Mouse (Mus musculus) heart, embryonic 11.5 days (tissue): ENCODE results near the gene Susd1. TPM values are rescaled to one million over a fixed set of nuclear protein-coding genes. Genes with fewer than 3 reads are reported as not detected.

Experiments used
- ATAC-seq: fragments of 200-750 bp; cut with Nextera tagmentation; replicated peaks from 2 replicates; pipeline ENCODE4 v1.8.0; 2017; ENCODE audit warnings: moderate library complexity; ENCODE audit not compliant: insufficient number of reproducible peaks, low FRiP score, low TSS enrichment
- H3K27ac ChIP-seq: fragments of 300-500 bp; sonication (generic); 2 replicates; pipeline ENCODE4 v1.5.1; 2014; ENCODE audit warnings: mild to moderate bottlenecking, low read depth, low read length
- H3K27me3 ChIP-seq: fragments of 300-500 bp; sonication (generic); 2 replicates; pipeline ENCODE4 v1.6.1; 2014; ENCODE audit warnings: mild to moderate bottlenecking, low read length, mixed read lengths; ENCODE audit not compliant: control insufficient read depth, insufficient read depth
- H3K36me3 ChIP-seq: fragments of 300-500 bp; sonication (generic); 2 replicates; pipeline ENCODE4 v1.6.1; 2014; ENCODE audit warnings: mild to moderate bottlenecking, low read length, moderate library complexity, mixed read lengths; ENCODE audit not compliant: control insufficient read depth, insufficient read depth
- H3K4me1 ChIP-seq: fragments of 300-500 bp; sonication (generic); 2 replicates; pipeline ENCODE4 v1.6.1; 2014; ENCODE audit warnings: low read length; ENCODE audit not compliant: control insufficient read depth, insufficient read depth
- H3K4me2 ChIP-seq: fragments of 300-500 bp; sonication (generic); 2 replicates; pipeline ENCODE4 v1.6.1; 2014; ENCODE audit warnings: mild to moderate bottlenecking, moderate library complexity
- H3K4me3 ChIP-seq: fragments of 300-500 bp; sonication (generic); 2 replicates; pipeline ENCODE4 v1.5.1; 2014; ENCODE audit warnings: low read depth, low read length
- H3K9ac ChIP-seq: fragments of 300-500 bp; sonication (generic); 2 replicates; pipeline ENCODE4 v1.6.1; 2014; ENCODE audit warnings: mild to moderate bottlenecking, low read depth, low read length, moderate library complexity
- H3K9me3 ChIP-seq: fragments of 300-500 bp; sonication (generic); replicated peaks from 2 replicates; pipeline ENCODE4 v1.6.1; 2016; ENCODE audit warnings: low read length; ENCODE audit not compliant: control insufficient read depth
- WGBS: fragments of 180-500 bp; shearing (Covaris S2); extraction: QIAGEN DNeasy Blood & Tissue Kit; methylation state at CpG from one replicate; pipeline ENCODE4 v1.1.7; 2014; ENCODE audit not compliant: insufficient replicate concordance; 5-methylcytosine and 5-hydroxymethylcytosine counted together
- polyA plus RNA-seq: library from polyadenylated mRNA; unstranded; fragments of >200 nt; fragmentation: Nextera tagmentation; extraction: Ambion mirVana; gene quantifications from 2 replicates; pipeline ENCODE4 v1.2.1, GENCODE M21; 2014

Gene Susd1
- polyA plus RNA-seq, 1 experiment from 2014 or later = 5.4 TPM

DNA sequence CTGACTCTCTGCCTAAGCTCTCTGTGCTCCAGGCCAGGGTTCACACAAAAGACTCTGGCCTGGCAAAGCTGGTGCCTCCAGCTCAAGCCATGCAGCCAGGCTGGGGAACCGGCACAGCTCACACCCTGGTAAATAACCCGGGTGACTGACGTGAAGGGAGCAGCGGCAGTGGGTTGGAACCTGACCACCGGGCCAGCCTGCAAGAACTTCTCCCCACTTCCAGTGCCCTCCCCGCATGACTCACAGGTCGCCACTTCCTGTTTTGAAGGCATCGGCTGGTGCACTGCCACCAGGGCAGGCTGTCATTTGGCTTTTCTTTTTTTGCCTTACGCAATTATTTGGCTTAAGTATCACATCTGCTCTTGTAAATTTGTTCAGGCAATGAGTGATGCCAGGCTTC is 106.8 kb downstream of the Susd1 start:
- Histone ChIP-seq H3K27me3 (no peaks in the 10 kb centered on the region), H3K9me3 (no peaks in the 10 kb centered on the region), H3K4me2 (no peak overlapping the region), H3K9ac (no peak overlapping the region), H3K36me3 (no peaks in the 10 kb centered on the region), H3K27ac (no peak overlapping the region), H3K4me3 (no peak overlapping the region), H3K4me1 (peaks cover 23% of the 10 kb centered on the region)
- no peak for ATAC-seq
- WGBS = 56% methylated on average over 9 of the region's 9 CpGs

DNA sequence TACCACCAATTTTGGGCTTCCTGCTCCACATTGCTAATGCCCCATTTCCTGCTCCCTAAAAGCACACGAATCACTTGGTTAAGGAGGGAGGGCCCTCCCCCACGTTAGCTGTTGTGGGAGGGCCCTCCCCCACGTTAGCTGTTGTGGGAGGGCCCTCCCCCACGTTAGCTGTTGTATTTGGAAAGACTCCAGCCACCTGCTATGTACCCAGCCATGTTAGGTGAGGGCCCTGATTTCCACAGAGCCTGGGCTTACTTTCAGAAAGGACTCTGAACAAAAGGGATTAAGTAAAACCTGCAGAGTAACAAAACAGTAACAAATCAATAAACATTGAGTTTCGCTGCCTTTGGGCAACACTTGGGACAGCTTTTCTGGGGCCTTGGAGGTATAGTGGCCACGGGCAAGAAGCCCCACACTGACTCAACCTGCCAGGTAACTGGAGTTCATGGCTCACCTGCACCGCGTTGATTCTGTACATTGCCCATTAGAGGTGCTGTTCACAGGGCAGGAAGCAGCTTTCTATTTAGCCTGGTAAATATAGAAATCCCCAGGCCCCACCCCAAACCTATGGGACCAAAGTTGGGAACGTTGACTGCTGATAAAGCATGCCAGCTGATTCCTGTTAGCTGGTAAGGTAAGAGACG is 107.3 kb downstream of the Susd1 start:
- 47% methylated on average over 10 of the region's 10 CpGs for WGBS
- Histone ChIP-seq H3K9ac (no peak overlapping the region), H3K27ac (no peak overlapping the region), H3K4me1 (peaks cover 18% of the 10 kb centered on the region), H3K36me3 (no peaks in the 10 kb centered on the region), H3K4me2 (no peak overlapping the region), H3K4me3 (no peak overlapping the region), H3K27me3 (no peaks in the 10 kb centered on the region), H3K9me3 (no peaks in the 10 kb centered on the region)
- ATAC-seq = no peak

DNA sequence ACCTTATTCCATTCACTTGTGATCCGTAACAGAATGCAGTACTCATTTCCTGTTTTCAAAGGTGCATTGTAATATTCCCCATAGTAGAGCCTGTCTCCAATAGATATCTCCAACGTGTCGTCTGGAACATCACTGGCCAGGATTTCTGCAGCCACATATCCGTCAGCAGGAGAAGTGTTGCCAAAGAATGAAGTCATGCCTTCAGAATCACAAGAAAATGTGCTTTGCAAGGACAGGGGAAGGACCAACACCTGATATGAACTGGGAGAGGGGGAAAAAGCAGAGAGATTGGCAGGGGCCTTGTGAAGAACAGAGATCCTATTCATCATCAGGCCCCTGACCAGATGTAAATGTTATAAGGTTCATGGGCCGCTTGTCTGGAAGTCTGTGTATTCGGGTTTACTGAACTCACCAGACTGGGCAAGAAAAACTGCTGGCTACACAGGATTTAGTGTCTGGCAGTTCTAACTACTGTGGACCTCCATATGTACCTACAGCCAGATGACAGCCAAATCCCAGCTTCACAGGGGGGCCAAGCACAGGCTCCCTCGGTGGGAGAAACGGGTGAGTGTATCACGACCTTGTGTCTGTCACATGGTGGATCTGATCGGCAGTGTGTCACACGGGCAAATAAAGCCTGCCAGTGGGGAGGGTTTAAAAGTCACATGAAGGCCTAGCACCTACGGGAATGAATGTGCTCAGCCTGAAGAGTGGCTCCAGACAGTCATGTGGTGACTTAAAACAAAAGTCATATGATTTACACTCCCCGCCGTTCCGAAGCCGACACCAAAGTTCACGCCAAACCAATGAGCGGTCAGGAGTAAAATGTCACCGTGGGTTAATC is 108.8 kb downstream of the Susd1 start:
- H3K27ac ChIP-seq = peak overlapping the region; percentile 57
- 67% methylated on average over 19 of the region's 19 CpGs for WGBS
- H3K9me3 ChIP-seq = no peaks in the 10 kb centered on the region
- H3K4me3 ChIP-seq = no peak overlapping the region
- H3K9ac ChIP-seq = no peak overlapping the region
- peaks cover 11% of the 10 kb centered on the region; the same call in 1 of the 2 replicates for H3K4me1 ChIP-seq
- H3K36me3 ChIP-seq = no peaks in the 10 kb centered on the region
- H3K4me2 ChIP-seq = no peak overlapping the region
- no peaks in the 10 kb centered on the region for H3K27me3 ChIP-seq
- ATAC-seq = no peak

DNA sequence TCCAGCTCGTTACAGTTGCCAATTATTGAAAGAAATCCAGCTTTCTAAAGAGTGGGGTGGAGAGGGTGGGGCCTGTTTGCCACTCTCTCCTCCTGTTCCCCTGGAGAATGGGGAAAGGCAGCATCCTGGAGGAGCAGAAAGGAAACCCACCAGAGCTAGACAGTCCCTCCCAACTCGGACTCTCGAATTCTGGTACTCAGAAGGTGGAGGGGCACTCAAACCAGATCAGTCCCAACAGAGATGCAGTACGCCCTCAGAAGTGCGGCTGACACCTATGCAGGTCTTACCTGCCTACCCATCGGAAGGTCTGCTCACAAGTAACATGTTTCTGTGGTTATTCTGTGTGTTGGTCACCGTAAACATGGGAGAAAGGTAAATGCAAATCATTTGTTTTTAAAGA is 109.6 kb downstream of the Susd1 start:
- H3K4me2 ChIP-seq = no peak overlapping the region
- no peaks in the 10 kb centered on the region for H3K36me3 ChIP-seq
- H3K4me1 ChIP-seq = peaks cover 11% of the 10 kb centered on the region; the same call in 1 of the 2 replicates
- no peak overlapping the region for H3K27ac ChIP-seq
- WGBS = 91% methylated on average over 7 of the region's 7 CpGs
- H3K27me3 ChIP-seq = no peaks in the 10 kb centered on the region
- no peaks in the 10 kb centered on the region for H3K9me3 ChIP-seq
- no peak for ATAC-seq
- no peak overlapping the region for H3K4me3 ChIP-seq
- no peak overlapping the region for H3K9ac ChIP-seq

DNA sequence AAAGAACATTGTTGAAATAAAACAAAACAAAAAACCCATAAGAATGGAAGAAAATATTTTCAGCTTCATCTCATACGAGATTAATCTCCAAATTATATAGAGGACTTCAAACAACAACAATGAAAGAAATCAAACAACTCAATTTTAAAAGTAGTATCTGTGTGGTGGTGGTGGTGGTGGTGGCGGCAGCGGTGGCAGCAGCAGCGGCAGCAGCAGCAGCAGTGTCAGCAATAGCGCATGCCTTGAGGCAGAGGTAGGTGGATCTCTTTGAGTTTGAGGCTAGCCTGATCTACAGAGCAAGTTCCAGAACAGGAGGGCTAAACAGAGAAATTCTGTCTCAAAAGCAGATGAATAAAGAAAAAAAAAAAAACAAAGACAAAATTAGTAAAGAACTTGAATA is 110.4 kb downstream of the Susd1 start:
- Histone ChIP-seq H3K27ac (no peak overlapping the region), H3K9ac (no peak overlapping the region), H3K27me3 (no peaks in the 10 kb centered on the region), H3K36me3 (no peaks in the 10 kb centered on the region), H3K4me3 (no peak overlapping the region), H3K4me1 (peaks cover 17% of the 10 kb centered on the region), H3K9me3 (no peaks in the 10 kb centered on the region), H3K4me2 (no peak overlapping the region)
- 93% methylated on average over 5 of the region's 5 CpGs for WGBS
- no peak for ATAC-seq

DNA sequence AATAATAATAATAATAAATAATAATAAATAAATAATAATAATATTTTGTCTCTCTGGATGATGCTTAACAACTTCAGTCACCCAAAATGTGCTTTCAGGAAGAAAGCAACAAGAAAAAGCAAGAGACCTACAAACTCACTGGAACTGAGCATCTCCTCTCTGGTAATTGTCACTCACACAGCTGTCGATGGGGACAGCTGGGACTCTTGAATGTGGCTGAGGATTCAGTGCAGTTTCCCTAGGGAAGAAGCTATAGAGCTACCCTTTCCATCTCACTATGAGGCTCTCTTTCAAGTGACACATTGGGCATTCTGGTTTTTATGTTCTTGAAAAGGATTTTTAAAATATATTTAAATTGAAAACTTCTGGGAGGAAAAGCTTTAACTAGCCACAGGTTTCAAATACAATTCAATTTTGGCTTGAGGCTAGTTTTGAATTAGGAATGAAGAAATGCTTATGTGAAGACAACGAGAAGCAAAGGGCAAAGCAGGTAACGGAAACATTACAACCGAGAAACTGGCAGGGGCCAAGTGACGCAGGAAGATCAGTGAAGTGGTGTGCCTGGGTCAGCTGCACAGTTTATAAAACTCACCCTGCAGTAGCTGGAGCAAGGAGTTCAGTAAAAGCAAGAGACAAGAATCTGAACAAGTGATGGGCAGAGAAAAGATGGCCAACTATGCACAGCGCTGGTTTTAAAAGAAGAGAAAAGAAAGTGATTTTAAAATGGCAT is 112.2 kb downstream of the Susd1 start:
- Histone ChIP-seq H3K4me1 (peaks cover 10% of the 10 kb centered on the region), H3K27ac (no peak overlapping the region), H3K4me2 (no peak overlapping the region), H3K36me3 (no peaks in the 10 kb centered on the region), H3K4me3 (no peak overlapping the region), H3K27me3 (no peaks in the 10 kb centered on the region), H3K9me3 (no peaks in the 10 kb centered on the region), H3K9ac (no peak overlapping the region)
- ATAC-seq = no peak
- 80% methylated on average over 6 of the region's 6 CpGs for WGBS

DNA sequence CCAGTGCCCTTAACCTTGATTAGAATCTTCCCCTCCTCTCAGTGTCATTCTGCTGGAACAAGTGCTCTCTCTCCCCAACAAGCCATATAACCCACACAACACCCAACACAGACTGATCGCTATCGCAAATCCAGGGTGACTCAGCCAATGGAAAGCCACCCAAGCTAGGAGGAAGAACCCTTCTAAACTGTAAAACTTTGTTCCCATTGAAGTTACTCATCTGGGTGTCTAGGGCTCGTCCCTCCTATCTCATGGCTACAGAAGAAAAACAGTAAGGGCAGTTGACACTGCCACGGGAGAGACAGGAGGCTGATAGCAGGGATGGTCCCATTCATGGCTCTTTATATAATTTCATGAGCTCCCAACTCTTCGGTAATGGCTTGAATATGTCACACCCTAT is 114.1 kb downstream of the Susd1 start:
- Histone ChIP-seq H3K4me1 (peaks cover 9% of the 10 kb centered on the region; the same call in 1 of the 2 replicates), H3K9ac (no peak overlapping the region), H3K9me3 (no peaks in the 10 kb centered on the region), H3K27me3 (no peaks in the 10 kb centered on the region), H3K27ac (no peak overlapping the region), H3K4me2 (no peak overlapping the region), H3K4me3 (no peak overlapping the region), H3K36me3 (no peaks in the 10 kb centered on the region)
- 65% methylated on average over 5 of the region's 5 CpGs for WGBS
- no peak for ATAC-seq

DNA sequence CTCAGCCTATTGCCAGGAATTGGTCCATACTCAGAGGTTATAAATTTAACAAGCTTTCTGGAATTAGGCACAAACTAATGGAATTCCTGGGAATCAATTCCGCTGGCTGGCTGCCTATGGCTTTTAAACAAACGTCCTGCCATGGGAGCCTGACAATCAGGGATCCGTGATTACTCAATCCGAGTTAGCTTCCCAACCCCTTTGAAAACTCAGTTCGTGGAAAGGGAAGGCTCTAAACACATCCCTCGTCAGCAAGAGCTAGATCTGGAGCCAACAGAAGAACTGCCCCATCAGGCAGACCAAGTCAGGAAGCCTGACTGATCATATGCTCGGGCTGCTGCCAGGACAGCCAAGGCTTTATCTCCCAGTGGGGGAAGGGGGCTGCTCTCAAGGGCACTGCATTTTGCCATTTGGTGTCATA is 115.2 kb downstream of the Susd1 start:
- Histone ChIP-seq H3K9ac (no peak overlapping the region), H3K4me2 (no peak overlapping the region)
- ATAC-seq = no peak

More for the DNA sequence above, 115.2 kb downstream of the Susd1 start:
- Histone ChIP-seq H3K27ac (no peak overlapping the region), H3K9me3 (no peaks in the 10 kb centered on the region), H3K4me3 (no peak overlapping the region), H3K4me1 (peaks cover 9% of the 10 kb centered on the region; the same call in 1 of the 2 replicates), H3K36me3 (no peaks in the 10 kb centered on the region), H3K27me3 (no peaks in the 10 kb centered on the region)
- WGBS = 28% methylated on average over 7 of the region's 7 CpGs
